Mouse (Mus musculus): ENCODE measurements around the gene Nxpe4.

DNA sequence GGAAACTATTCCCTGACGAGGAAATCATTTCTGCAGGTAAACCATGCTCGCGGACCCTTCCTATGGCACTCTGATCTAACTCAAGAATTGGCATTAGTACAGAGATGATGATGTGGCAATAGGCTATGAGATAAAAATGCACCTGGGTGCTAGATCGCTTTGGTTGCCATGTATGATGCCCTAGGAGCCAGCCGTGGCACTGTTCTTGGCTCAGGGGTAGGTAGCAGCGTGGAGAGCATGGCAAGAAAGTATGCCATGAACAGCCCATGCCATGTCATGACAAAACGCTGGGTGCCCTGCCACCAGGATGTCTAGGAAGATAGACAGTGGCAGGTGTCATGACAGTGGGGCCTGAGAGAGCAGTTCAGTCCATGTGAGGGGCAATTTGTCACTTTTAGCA lies 265.4 kb downstream of the Nxpe4 start:
- no peak for TF ChIP-seq CTCF (IDR thresholded peaks at IDR 0.05; ENCODE audit: low read depth)
- no peak for TF ChIP-seq EP300 (IDR thresholded peaks at IDR 0.05; ENCODE audit: low read depth)
